Mouse (Mus musculus) midbrain, embryonic 11.5 days (tissue): Measurements from ENCODE around the gene Btbd19. TPM values are rescaled to one million over a fixed set of nuclear protein-coding genes. Genes with fewer than 3 reads are reported as not detected.
A peak's percentile ranks its signal among the peaks of the same experiment; 100 is the strongest.

ENCODE experiments used
- ATAC-seq: fragments of 200-750 bp; cut with Nextera tagmentation; 2 replicates; pipeline ENCODE4 v1.8.0; 2017; ENCODE audit warnings: moderate TSS enrichment, moderate library complexity; ENCODE audit not compliant: low FRiP score
- DNase-seq: peaks from one replicate; pipeline ENCODE4 v3.0.0; 2015; ENCODE audit warnings: low spot score; ENCODE audit errors: missing footprints
- H3K27ac ChIP-seq: fragments of 300-500 bp; sonication (generic); 2 replicates; pipeline ENCODE4 v1.5.1; 2014; ENCODE audit warnings: low read depth, low read length
- H3K27me3 ChIP-seq: fragments of 300-500 bp; sonication (generic); 2 replicates; pipeline ENCODE4 v1.6.1; 2014; ENCODE audit warnings: mild to moderate bottlenecking, low read length, moderate library complexity, mixed read lengths; ENCODE audit not compliant: control insufficient read depth, insufficient read depth
- H3K36me3 ChIP-seq: fragments of 300-500 bp; sonication (generic); 2 replicates; pipeline ENCODE4 v1.6.1; 2014; ENCODE audit warnings: mild to moderate bottlenecking, low read length, moderate library complexity, mixed read lengths; ENCODE audit not compliant: control insufficient read depth, insufficient read depth
- H3K4me1 ChIP-seq: fragments of 300-500 bp; sonication (generic); 2 replicates; pipeline ENCODE4 v1.6.1; 2014; ENCODE audit warnings: low read length; ENCODE audit not compliant: control insufficient read depth, insufficient read depth
- H3K4me2 ChIP-seq: fragments of 300-500 bp; sonication (generic); 2 replicates; pipeline ENCODE4 v1.6.1; 2014; ENCODE audit warnings: mild to moderate bottlenecking, moderate library complexity
- H3K4me3 ChIP-seq: fragments of 300-500 bp; sonication (generic); 2 replicates; pipeline ENCODE4 v1.5.1; 2014; ENCODE audit warnings: low read depth, low read length
- H3K9ac ChIP-seq: fragments of 300-500 bp; sonication (generic); 2 replicates; pipeline ENCODE4 v1.6.1; 2014; ENCODE audit warnings: low read length
- H3K9me3 ChIP-seq: fragments of 300-500 bp; sonication (generic); 2 replicates; pipeline ENCODE4 v1.6.1; 2016; ENCODE audit warnings: low read length; ENCODE audit not compliant: control insufficient read depth
- WGBS: fragments of 180-500 bp; shearing (Covaris S2); extraction: QIAGEN DNeasy Blood & Tissue Kit; methylation state at CpG from one replicate; pipeline ENCODE4 v1.1.7; 2014; 5-methylcytosine and 5-hydroxymethylcytosine counted together
- polyA plus RNA-seq: library from polyadenylated mRNA; unstranded; fragments of >200 nt; fragmentation: Nextera tagmentation; extraction: Ambion mirVana; gene quantifications from 2 replicates; pipeline ENCODE4 v1.2.1, GENCODE M21; 2014

The Btbd19 gene
- polyA plus RNA-seq, 1 experiment from 2014 or later: 3.8 TPM

- Histone ChIP-seq H3K4me2 (no peak overlapping the region), H3K9ac (no peak overlapping the region), H3K36me3 (peaks cover 4% of the 10 kb centered on the region; the same call in 1 of the 2 replicates), H3K27ac (no peak overlapping the region), H3K9me3 (no peaks in the 10 kb centered on the region), H3K4me3 (no peak overlapping the region), H3K4me1 (no peaks in the 10 kb centered on the region), H3K27me3 (no peaks in the 10 kb centered on the region)
- DNase-seq (no peak), ATAC-seq (no peak)
- 92% methylated on average over 6 of the region's 6 CpGs for WGBS
Observed at GRCm38 (mm10) chr4:117108524-117108849, 17.0 kb downstream of the Btbd19 start.

GRCm38 (mm10) chr4:117107813-117108523, 17.6 kb downstream of the Btbd19 start:
- 92% methylated on average over 18 of the region's 18 CpGs for WGBS
- no peak overlapping the region for H3K4me3 ChIP-seq
- H3K4me2 ChIP-seq: no peak overlapping the region
- DNase-seq (peak; percentile 66), ATAC-seq (no peak)
- no peaks in the 10 kb centered on the region for H3K4me1 ChIP-seq
- H3K27me3 ChIP-seq: no peaks in the 10 kb centered on the region
- no peak overlapping the region for H3K9ac ChIP-seq
- H3K9me3 ChIP-seq: no peaks in the 10 kb centered on the region
- peaks cover 4% of the 10 kb centered on the region; the same call in 1 of the 2 replicates for H3K36me3 ChIP-seq
- no peak overlapping the region for H3K27ac ChIP-seq

DNA sequence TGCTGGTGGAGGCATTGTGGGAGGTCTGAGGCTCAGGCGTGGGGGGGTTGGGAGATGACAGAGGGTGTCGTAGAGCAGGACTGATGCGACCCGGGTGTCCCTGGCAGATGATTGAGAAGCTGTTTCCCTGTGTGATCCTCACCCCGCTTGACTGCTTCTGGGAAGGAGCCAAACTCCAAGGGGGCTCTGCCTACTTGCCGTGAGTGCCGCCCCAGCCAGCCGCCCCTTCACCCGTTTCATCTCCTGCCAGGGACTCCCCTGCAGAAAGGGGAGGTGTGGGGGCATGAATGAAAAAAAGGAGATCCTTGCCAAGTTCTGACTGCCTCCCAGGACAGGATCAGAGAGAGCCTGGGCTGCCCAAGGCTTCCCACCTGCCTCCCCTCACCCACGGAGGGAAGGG, 20.4 kb downstream of the Btbd19 start:
- Histone ChIP-seq H3K27me3 (no peaks in the 10 kb centered on the region), H3K27ac (no peak overlapping the region), H3K4me2 (no peak overlapping the region), H3K9me3 (no peaks in the 10 kb centered on the region), H3K4me3 (no peak overlapping the region), H3K36me3 (no peaks in the 10 kb centered on the region), H3K4me1 (no peaks in the 10 kb centered on the region), H3K9ac (no peak overlapping the region; the same call in 1 of the 2 replicates)
- 80% methylated on average over 10 of the region's 10 CpGs for WGBS
- ATAC-seq: no peak
- DNase-seq: no peak

DNA sequence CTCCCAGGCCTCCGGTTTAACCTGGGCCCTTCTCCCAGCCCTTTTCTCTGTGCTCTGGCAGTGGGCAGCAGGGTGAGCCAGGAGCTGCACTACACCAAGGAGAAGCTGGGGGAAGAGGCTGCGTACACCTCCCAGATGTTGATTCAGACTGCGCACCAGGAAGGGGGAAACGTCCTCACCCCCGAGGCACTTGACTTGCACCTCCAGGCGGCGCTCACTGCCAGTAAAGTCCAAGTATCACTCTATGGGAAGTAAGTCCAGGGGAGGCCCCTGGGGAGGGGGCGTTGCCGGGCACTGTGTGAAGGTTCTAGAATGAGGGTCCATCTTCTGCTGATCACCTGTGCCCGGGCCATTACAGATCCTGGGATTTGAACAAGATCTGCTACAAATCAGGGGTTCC, 20.9 kb downstream of the Btbd19 start:
- ATAC-seq: no peak
- 81% methylated on average over 10 of the region's 10 CpGs for WGBS
- H3K27ac ChIP-seq: no peak overlapping the region
- no peak for DNase-seq
- H3K9ac ChIP-seq: no peak overlapping the region
- no peaks in the 10 kb centered on the region for H3K4me1 ChIP-seq
- no peak overlapping the region for H3K4me3 ChIP-seq
- H3K9me3 ChIP-seq: no peaks in the 10 kb centered on the region
- no peaks in the 10 kb centered on the region for H3K36me3 ChIP-seq
- no peaks in the 10 kb centered on the region for H3K27me3 ChIP-seq
- no peak overlapping the region for H3K4me2 ChIP-seq

DNA sequence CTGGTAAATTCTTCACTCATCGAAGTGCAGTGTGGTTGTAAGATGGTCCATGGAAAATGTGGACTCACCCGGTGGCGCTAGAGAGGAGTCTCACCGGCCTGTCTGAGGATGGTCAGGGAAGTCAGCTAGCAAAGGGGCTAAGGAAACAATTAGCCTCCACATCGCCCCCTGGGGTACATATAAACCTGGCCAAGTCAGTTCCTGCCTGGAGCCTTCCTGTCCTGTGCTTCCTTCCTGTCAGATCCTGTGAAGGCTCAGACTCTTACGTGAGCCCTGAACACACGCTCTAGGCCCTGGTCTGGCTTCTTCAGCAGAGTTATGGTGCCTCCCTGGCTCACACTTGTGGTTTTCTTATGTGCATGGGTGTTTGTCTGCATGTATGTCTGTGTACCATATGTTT, 24.3 kb downstream of the Btbd19 start:
- peaks cover 13% of the 10 kb centered on the region for H3K4me1 ChIP-seq
- H3K36me3 ChIP-seq: no peaks in the 10 kb centered on the region
- no peak overlapping the region for H3K4me3 ChIP-seq
- WGBS: 50% methylated on average over 7 of the region's 7 CpGs
- no peak overlapping the region for H3K27ac ChIP-seq
- DNase-seq: no peak
- no peaks in the 10 kb centered on the region for H3K9me3 ChIP-seq
- H3K27me3 ChIP-seq: no peaks in the 10 kb centered on the region; the same call in 1 of the 2 replicates
- H3K4me2 ChIP-seq: no peak overlapping the region
- no peak overlapping the region for H3K9ac ChIP-seq
- peak; percentile 20; the same call in 1 of the 2 replicates for ATAC-seq

DNA sequence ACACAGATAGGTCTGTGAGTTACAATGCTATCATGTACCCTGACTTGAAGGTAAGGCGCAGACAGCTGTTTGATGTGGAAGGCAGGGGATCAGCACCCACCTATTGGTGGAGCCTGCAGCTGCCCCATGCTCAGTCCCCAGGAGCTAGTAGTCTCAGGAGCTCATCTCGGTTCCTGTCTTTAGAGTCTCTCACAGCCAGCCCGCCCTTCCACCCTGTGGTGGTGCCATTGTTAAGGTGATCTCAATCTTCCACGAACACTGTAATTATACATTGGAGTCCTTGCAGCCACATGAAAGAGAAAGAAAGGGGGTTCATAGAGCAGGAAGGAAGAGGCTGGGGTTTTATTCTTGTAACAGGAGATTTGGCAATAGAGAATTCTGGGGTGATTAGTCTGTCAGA, 25.5 kb downstream of the Btbd19 start:
- H3K27me3 ChIP-seq: peaks cover 3% of the 10 kb centered on the region; the same call in 1 of the 2 replicates
- H3K9ac ChIP-seq: no peak overlapping the region
- DNase-seq (no peak), ATAC-seq (no peak)
- no peak overlapping the region for H3K27ac ChIP-seq
- no peaks in the 10 kb centered on the region for H3K9me3 ChIP-seq
- no peak overlapping the region for H3K4me3 ChIP-seq
- no peaks in the 10 kb centered on the region for H3K36me3 ChIP-seq
- peaks cover 23% of the 10 kb centered on the region for H3K4me1 ChIP-seq
- WGBS: 69% methylated on average over 4 of the region's 4 CpGs
- H3K4me2 ChIP-seq: no peak overlapping the region

GRCm38 (mm10) chr4:117098764-117099036, 26.8 kb downstream of the Btbd19 start:
- H3K27ac ChIP-seq: no peak overlapping the region
- 49% methylated on average over 2 of the region's 2 CpGs for WGBS
- peaks cover 9% of the 10 kb centered on the region for H3K27me3 ChIP-seq
- H3K9me3 ChIP-seq: no peaks in the 10 kb centered on the region
- peaks cover 23% of the 10 kb centered on the region for H3K4me1 ChIP-seq
- H3K4me2 ChIP-seq: peak overlapping the region; percentile 5; the same call in 1 of the 2 replicates
- no peak overlapping the region for H3K9ac ChIP-seq
- DNase-seq (no peak), ATAC-seq (no peak)
- no peaks in the 10 kb centered on the region for H3K36me3 ChIP-seq
- no peak overlapping the region for H3K4me3 ChIP-seq

- H3K4me1 ChIP-seq: peaks cover 23% of the 10 kb centered on the region
- DNase-seq (peak; percentile 83), ATAC-seq (no peak)
- H3K4me3 ChIP-seq: no peak overlapping the region; the same call in 1 of the 2 replicates
- H3K9me3 ChIP-seq: no peaks in the 10 kb centered on the region
- 49% methylated on average over 8 of the region's 8 CpGs for WGBS
- H3K27me3 ChIP-seq: peaks cover 9% of the 10 kb centered on the region
- no peak overlapping the region for H3K9ac ChIP-seq
- peak overlapping the region; percentile 3; the same call in 1 of the 2 replicates for H3K4me2 ChIP-seq
- no peaks in the 10 kb centered on the region for H3K36me3 ChIP-seq
- no peak overlapping the region for H3K27ac ChIP-seq
Observed at GRCm38 (mm10) chr4:117097969-117098763, 27.4 kb downstream of the Btbd19 start.

- H3K4me2 ChIP-seq: peak overlapping the region; percentile 98
- H3K9ac ChIP-seq: peak overlapping the region; percentile 67
- peaks cover 23% of the 10 kb centered on the region for H3K4me1 ChIP-seq
- ATAC-seq: no peak
- peaks cover 9% of the 10 kb centered on the region for H3K27me3 ChIP-seq
- peak overlapping the region; percentile 55 for H3K4me3 ChIP-seq
- no peaks in the 10 kb centered on the region for H3K9me3 ChIP-seq
- no peak overlapping the region for H3K27ac ChIP-seq
- no peaks in the 10 kb centered on the region for H3K36me3 ChIP-seq
- peak; percentile 92 for DNase-seq
- WGBS: 8% methylated on average over 5 of the region's 5 CpGs
Observed at GRCm38 (mm10) chr4:117096666-117097065, 28.9 kb downstream of the Btbd19 start.
